Mouse (Mus musculus): ENCODE results near the gene Abcf3. TPM values are rescaled to one million over a fixed set of nuclear protein-coding genes. Genes with fewer than 3 reads are reported as not detected.

The Abcf3 gene
- polyA plus RNA-seq, 1 experiment from 2014 or later = 56.3 TPM

GRCm38 (mm10) chr16:20536081-20536665 is 12.2 kb upstream of the Abcf3 start:
- H3K36me3 ChIP-seq (replicated peaks; ENCODE audit: control insufficient read depth, insufficient read depth, low read depth, low read length) = peaks cover 4% of the 10 kb centered on the region
- peak overlapping the region; percentile 69 for H3K4me3 ChIP-seq (ENCODE audit: low read depth, low read length)
- H3K27me3 ChIP-seq (ENCODE audit: control insufficient read depth, insufficient read depth, low read length) = no peaks in the 10 kb centered on the region
- H3K27ac ChIP-seq (replicated peaks; ENCODE audit: low read depth, low read length) = no peak overlapping the region
- peak overlapping the region; percentile 70 for H3K4me2 ChIP-seq (ENCODE audit: low read depth, low read length)
- H3K9ac ChIP-seq (replicated peaks; ENCODE audit: low read length) = peak overlapping the region; percentile 84
- no peak for DNase-seq (ENCODE audit: low spot score)
- WGBS = 38% methylated on average over 9 of the region's 9 CpGs
- no peaks in the 10 kb centered on the region for H3K9me3 ChIP-seq (replicated peaks; ENCODE audit: control insufficient read depth, low read length)
- peaks cover 3% of the 10 kb centered on the region for H3K4me1 ChIP-seq (ENCODE audit: control insufficient read depth, insufficient read depth, low read length)
- ATAC-seq (replicated peaks; ENCODE audit: insufficient number of reproducible peaks, low FRiP score, low TSS enrichment, low read depth) = no peak

- H3K9me3 ChIP-seq (replicated peaks; ENCODE audit: control insufficient read depth, low read length) = no peaks in the 10 kb centered on the region
- no peak for DNase-seq (ENCODE audit: low spot score)
- peaks cover 3% of the 10 kb centered on the region for H3K4me1 ChIP-seq (ENCODE audit: control insufficient read depth, insufficient read depth, low read length)
- no peak overlapping the region for H3K27ac ChIP-seq (replicated peaks; ENCODE audit: low read depth, low read length)
- WGBS = 21% methylated on average over 5 of the region's 5 CpGs
- no peak for ATAC-seq (replicated peaks; ENCODE audit: insufficient number of reproducible peaks, low FRiP score, low TSS enrichment, low read depth)
- peaks cover 3% of the 10 kb centered on the region for H3K36me3 ChIP-seq (replicated peaks; ENCODE audit: control insufficient read depth, insufficient read depth, low read depth, low read length)
- H3K27me3 ChIP-seq (ENCODE audit: control insufficient read depth, insufficient read depth, low read length) = no peaks in the 10 kb centered on the region
- H3K4me3 ChIP-seq (ENCODE audit: low read depth, low read length) = peak overlapping the region; percentile 18; the same call in 1 of the 2 replicates
- H3K4me2 ChIP-seq (ENCODE audit: low read depth, low read length) = peak overlapping the region; percentile 5
- peak overlapping the region; percentile 33 for H3K9ac ChIP-seq (replicated peaks; ENCODE audit: low read length)
Observed at GRCm38 (mm10) chr16:20537071-20537471, 11.3 kb upstream of the Abcf3 start.

- Histone ChIP-seq H3K36me3 (replicated peaks; ENCODE audit: control insufficient read depth, insufficient read depth, low read depth, low read length) (peaks cover 3% of the 10 kb centered on the region), H3K9me3 (replicated peaks; ENCODE audit: control insufficient read depth, low read length) (no peaks in the 10 kb centered on the region), H3K4me1 (ENCODE audit: control insufficient read depth, insufficient read depth, low read length) (peaks cover 3% of the 10 kb centered on the region), H3K27me3 (ENCODE audit: control insufficient read depth, insufficient read depth, low read length) (no peaks in the 10 kb centered on the region), H3K9ac (replicated peaks; ENCODE audit: low read length) (peak overlapping the region; percentile 33), H3K4me3 (ENCODE audit: low read depth, low read length) (no peak overlapping the region), H3K27ac (replicated peaks; ENCODE audit: low read depth, low read length) (no peak overlapping the region), H3K4me2 (ENCODE audit: low read depth, low read length) (peak overlapping the region; percentile 5)
- ATAC-seq (replicated peaks; ENCODE audit: insufficient number of reproducible peaks, low FRiP score, low TSS enrichment, low read depth) = no peak
- WGBS = 50% methylated on average over 6 of the region's 6 CpGs
- DNase-seq (ENCODE audit: low spot score) = no peak
Observed at GRCm38 (mm10) chr16:20537601-20538320, 10.6 kb upstream of the Abcf3 start.

- Histone ChIP-seq H3K27me3 (ENCODE audit: control insufficient read depth, insufficient read depth, low read length) (no peaks in the 10 kb centered on the region), H3K9me3 (replicated peaks; ENCODE audit: control insufficient read depth, low read length) (no peaks in the 10 kb centered on the region), H3K4me2 (ENCODE audit: low read depth, low read length) (no peak overlapping the region), H3K4me1 (ENCODE audit: control insufficient read depth, insufficient read depth, low read length) (peaks cover 3% of the 10 kb centered on the region), H3K9ac (replicated peaks; ENCODE audit: low read length) (no peak overlapping the region), H3K4me3 (ENCODE audit: low read depth, low read length) (no peak overlapping the region), H3K27ac (replicated peaks; ENCODE audit: low read depth, low read length) (no peak overlapping the region), H3K36me3 (replicated peaks; ENCODE audit: control insufficient read depth, insufficient read depth, low read depth, low read length) (peaks cover 7% of the 10 kb centered on the region)
- DNase-seq (ENCODE audit: low spot score) = no peak
- no peak for ATAC-seq (replicated peaks; ENCODE audit: insufficient number of reproducible peaks, low FRiP score, low TSS enrichment, low read depth)
- 79% methylated on average over 3 of the region's 3 CpGs for WGBS
Observed at GRCm38 (mm10) chr16:20539649-20540048, 8.7 kb upstream of the Abcf3 start.

- Histone ChIP-seq H3K4me3 (ENCODE audit: low read depth, low read length) (no peak overlapping the region), H3K27me3 (ENCODE audit: control insufficient read depth, insufficient read depth, low read length) (no peaks in the 10 kb centered on the region), H3K27ac (replicated peaks; ENCODE audit: low read depth, low read length) (no peak overlapping the region), H3K4me1 (ENCODE audit: control insufficient read depth, insufficient read depth, low read length) (peaks cover 3% of the 10 kb centered on the region), H3K9ac (replicated peaks; ENCODE audit: low read length) (no peak overlapping the region), H3K9me3 (replicated peaks; ENCODE audit: control insufficient read depth, low read length) (no peaks in the 10 kb centered on the region), H3K36me3 (replicated peaks; ENCODE audit: control insufficient read depth, insufficient read depth, low read depth, low read length) (peaks cover 7% of the 10 kb centered on the region), H3K4me2 (ENCODE audit: low read depth, low read length) (no peak overlapping the region)
- no peak for DNase-seq (ENCODE audit: low spot score)
- WGBS = 89% methylated on average over 4 of the region's 4 CpGs
- ATAC-seq (replicated peaks; ENCODE audit: insufficient number of reproducible peaks, low FRiP score, low TSS enrichment, low read depth) = no peak
Observed at GRCm38 (mm10) chr16:20540438-20540837, 7.9 kb upstream of the Abcf3 start.

GRCm38 (mm10) chr16:20545696-20546095 is 2.7 kb upstream of the Abcf3 start:
- Histone ChIP-seq H3K4me2 (ENCODE audit: low read depth, low read length) (no peak overlapping the region), H3K9me3 (replicated peaks; ENCODE audit: control insufficient read depth, low read length) (no peaks in the 10 kb centered on the region), H3K4me3 (ENCODE audit: low read depth, low read length) (no peak overlapping the region), H3K27me3 (ENCODE audit: control insufficient read depth, insufficient read depth, low read length) (no peaks in the 10 kb centered on the region), H3K4me1 (ENCODE audit: control insufficient read depth, insufficient read depth, low read length) (no peaks in the 10 kb centered on the region), H3K27ac (replicated peaks; ENCODE audit: low read depth, low read length) (no peak overlapping the region), H3K9ac (replicated peaks; ENCODE audit: low read length) (no peak overlapping the region), H3K36me3 (replicated peaks; ENCODE audit: control insufficient read depth, insufficient read depth, low read depth, low read length) (peaks cover 4% of the 10 kb centered on the region)
- 95% methylated on average over 10 of the region's 10 CpGs for WGBS
- DNase-seq (ENCODE audit: low spot score) (no peak), ATAC-seq (replicated peaks; ENCODE audit: insufficient number of reproducible peaks, low FRiP score, low TSS enrichment, low read depth) (no peak)

- Histone ChIP-seq H3K27ac (replicated peaks; ENCODE audit: low read depth, low read length) (no peak overlapping the region), H3K36me3 (replicated peaks; ENCODE audit: control insufficient read depth, insufficient read depth, low read depth, low read length) (peaks cover 14% of the 10 kb centered on the region), H3K27me3 (ENCODE audit: control insufficient read depth, insufficient read depth, low read length) (no peaks in the 10 kb centered on the region), H3K4me1 (ENCODE audit: control insufficient read depth, insufficient read depth, low read length) (no peaks in the 10 kb centered on the region), H3K4me3 (ENCODE audit: low read depth, low read length) (0 out of 2 replicates have a peak overlapping the region, but pooled peaks have one; percentile 60), H3K9ac (replicated peaks; ENCODE audit: low read length) (no peak overlapping the region), H3K4me2 (ENCODE audit: low read depth, low read length) (peak overlapping the region; percentile 70), H3K9me3 (replicated peaks; ENCODE audit: control insufficient read depth, low read length) (no peaks in the 10 kb centered on the region)
- DNase-seq (ENCODE audit: low spot score) (no peak), ATAC-seq (replicated peaks; ENCODE audit: insufficient number of reproducible peaks, low FRiP score, low TSS enrichment, low read depth) (no peak)
- 56% methylated on average over 5 of the region's 5 CpGs for WGBS
Observed at GRCm38 (mm10) chr16:20547423-20547822, 954 bp upstream of the Abcf3 start.

- ATAC-seq (replicated peaks; ENCODE audit: insufficient number of reproducible peaks, low FRiP score, low TSS enrichment, low read depth) (no peak), DNase-seq (ENCODE audit: low spot score) (no peak)
- Histone ChIP-seq H3K9ac (replicated peaks; ENCODE audit: low read length) (peak overlapping the region; percentile 69), H3K9me3 (replicated peaks; ENCODE audit: control insufficient read depth, low read length) (no peaks in the 10 kb centered on the region), H3K36me3 (replicated peaks; ENCODE audit: control insufficient read depth, insufficient read depth, low read depth, low read length) (peaks cover 18% of the 10 kb centered on the region), H3K27ac (replicated peaks; ENCODE audit: low read depth, low read length) (no peak overlapping the region), H3K27me3 (ENCODE audit: control insufficient read depth, insufficient read depth, low read length) (no peaks in the 10 kb centered on the region), H3K4me1 (ENCODE audit: control insufficient read depth, insufficient read depth, low read length) (no peaks in the 10 kb centered on the region), H3K4me2 (ENCODE audit: low read depth, low read length) (peak overlapping the region; percentile 50), H3K4me3 (ENCODE audit: low read depth, low read length) (peak overlapping the region; percentile 60)
- WGBS = 52% methylated on average over 9 of the region's 9 CpGs
Observed at GRCm38 (mm10) chr16:20549161-20549560, 784 bp downstream of the Abcf3 start.

Measured in embryonic facial prominence, embryonic 11.5 days (tissue).